Mouse (Mus musculus): ENCODE data around the gene Clasp1. TPM values are rescaled to one million over a fixed set of nuclear protein-coding genes. Genes with fewer than 3 reads are reported as not detected.

Gene Clasp1
- total and polyA plus RNA-seq, 3 experiments = 32.0 to 53.2 (median 42.2) TPM

GRCm38 (mm10) chr1:118392246-118392645 lies 3.4 kb downstream of the Clasp1 start:
- DNase-seq (ENCODE audit: extremely low read depth) = no peak
- H3K4me3 ChIP-seq (replicated peaks in 1 of 3; ENCODE audit: low read depth in 2 of 3, low read length in 2 of 3, poor library complexity in 1 of 3) = no peak overlapping the region
- in situ Hi-C loops (cut with MboI; ENCODE audit: low pct_ligation_motif_present, low pct_unique_long_range_greater_than_20kb, low sequenced_read_pairs) = loop anchor here (5.0 kb wide), 1 partner anchor 70 kb away; no protein-coding TSS in a partner anchor
- no peak overlapping the region for H3K9ac ChIP-seq (ENCODE audit: insufficient read depth, low read depth)
- no peak overlapping the region for H3K27ac ChIP-seq (ENCODE audit: insufficient read depth, low read depth)
- no peaks in the 10 kb centered on the region for H3K27me3 ChIP-seq (replicated peaks)
- peaks cover 74% of the 10 kb centered on the region for H3K79me2 ChIP-seq (replicated peaks; ENCODE audit: control insufficient read depth, extremely low read depth, insufficient read depth, poor library complexity, severe bottlenecking)
- peaks cover 8 to 45% of the 10 kb centered on the region in 2 experiments for H3K36me3 ChIP-seq (replicated peaks in 1 of 2; ENCODE audit: control insufficient read depth in 1 of 2, insufficient read depth in 1 of 2, low read length in 1 of 2)
- H3K4me1 ChIP-seq (ENCODE audit: control insufficient read depth in 1 of 2, insufficient read depth in 2 of 2) = peaks cover 10 to 46% of the 10 kb centered on the region in 2 experiments
- H3K4me2 ChIP-seq (ENCODE audit: insufficient read depth, low read depth, poor library complexity, severe bottlenecking) = no peak overlapping the region
- no peak for TF ChIP-seq POLR2A (IDR thresholded peaks at IDR 0.05; ENCODE audit: low read depth, low read length)
- TF ChIP-seq SMC3 (IDR thresholded peaks at IDR 0.05; ENCODE audit: low read depth, low read length) = no peak
- TF ChIP-seq CHD2 (IDR thresholded peaks at IDR 0.05; ENCODE audit: low read length) = no peak
- no peak for TF ChIP-seq CTCF (conservative IDR thresholded peaks at IDR 0.05 in 1 of 2, IDR thresholded peaks at IDR 0.05 in 1 of 2; ENCODE audit: low read depth in 2 of 2, low read length in 2 of 2)
- no peak for TF ChIP-seq JUN (IDR thresholded peaks at IDR 0.05; ENCODE audit: insufficient read depth, low read depth, low read length)
- TF ChIP-seq POLR2AphosphoS2 (IDR thresholded peaks at IDR 0.05; ENCODE audit: low read depth, low read length) = no peak
- no peak for TF ChIP-seq MEF2A (IDR thresholded peaks at IDR 0.05; ENCODE audit: borderline replicate concordance, low read depth, low read length)
- TF ChIP-seq E2F4 (IDR thresholded peaks at IDR 0.05; ENCODE audit: insufficient replicate concordance, low read depth, low read length) = no peak
- no peak for TF ChIP-seq MYC (IDR thresholded peaks at IDR 0.05; ENCODE audit: low read depth, low read length)
- no peak for TF ChIP-seq EP300 (IDR thresholded peaks at IDR 0.05; ENCODE audit: low read length)
- TF ChIP-seq ZC3H11A (IDR thresholded peaks at IDR 0.05; ENCODE audit: low read depth, low read length) = no peak
- no peak for TF ChIP-seq TBP (conservative IDR thresholded peaks at IDR 0.05; ENCODE audit: low read depth, low read length)
- no peak for TF ChIP-seq MXI1 (IDR thresholded peaks at IDR 0.05; ENCODE audit: low read depth, low read length)
- no peak for TF ChIP-seq PAX5 (IDR thresholded peaks at IDR 0.05; ENCODE audit: low read length)
- no peak for TF ChIP-seq ELF1 (IDR thresholded peaks at IDR 0.05; ENCODE audit: low read depth, low read length)
- TF ChIP-seq JUND (conservative IDR thresholded peaks at IDR 0.05; ENCODE audit: low read depth, low read length) = no peak
- no peak for TF ChIP-seq CHD1 (IDR thresholded peaks at IDR 0.05; ENCODE audit: low read depth, low read length)
- no peak for TF ChIP-seq USF1 (IDR thresholded peaks at IDR 0.05; ENCODE audit: low read depth, low read length)
- H3K9me3 ChIP-seq (replicated peaks; ENCODE audit: low read length) = no peaks in the 10 kb centered on the region
- dilution Hi-C loops (cut with MboI; ENCODE audit: extremely low pct_ligation_motif_present, extremely low pct_unique_long_range_greater_than_20kb, low sequenced_read_pairs) = no loop called here

- DNase-seq (ENCODE audit: extremely low read depth) = no peak
- H3K9ac ChIP-seq (ENCODE audit: insufficient read depth, low read depth) = no peak overlapping the region
- dilution Hi-C loops (cut with MboI; ENCODE audit: extremely low pct_ligation_motif_present, extremely low pct_unique_long_range_greater_than_20kb, low sequenced_read_pairs) = no loop called here
- in situ Hi-C loops (cut with MboI; ENCODE audit: low pct_ligation_motif_present, low pct_unique_long_range_greater_than_20kb, low sequenced_read_pairs) = loop anchor here (5.0 kb wide), 1 partner anchor 68 kb away; no protein-coding TSS in a partner anchor
- H3K9me3 ChIP-seq (replicated peaks; ENCODE audit: low read length) = no peaks in the 10 kb centered on the region
- TF ChIP-seq ZC3H11A (IDR thresholded peaks at IDR 0.05; ENCODE audit: low read depth, low read length) (no peak), USF1 (IDR thresholded peaks at IDR 0.05; ENCODE audit: low read depth, low read length) (no peak), IRF4 (IDR thresholded peaks at IDR 0.05; ENCODE audit: low read depth, low read length) (no peak)
- H3K27me3 ChIP-seq (replicated peaks) = no peaks in the 10 kb centered on the region
- H3K4me2 ChIP-seq (ENCODE audit: insufficient read depth, low read depth, poor library complexity, severe bottlenecking) = no peak overlapping the region
- H3K4me3 ChIP-seq (replicated peaks in 1 of 3; ENCODE audit: low read depth in 2 of 3, low read length in 2 of 3, poor library complexity in 1 of 3) = no peak overlapping the region
- peaks cover 83% of the 10 kb centered on the region for H3K79me2 ChIP-seq (replicated peaks; ENCODE audit: control insufficient read depth, extremely low read depth, insufficient read depth, poor library complexity, severe bottlenecking)
- no peak overlapping the region for H3K27ac ChIP-seq (ENCODE audit: insufficient read depth, low read depth)
- peaks cover 8 to 47% of the 10 kb centered on the region in 2 experiments for H3K36me3 ChIP-seq (replicated peaks in 1 of 2; ENCODE audit: control insufficient read depth in 1 of 2, insufficient read depth in 1 of 2, low read length in 1 of 2)
- H3K4me1 ChIP-seq (ENCODE audit: control insufficient read depth in 1 of 2, insufficient read depth in 2 of 2) = peaks cover 10 to 54% of the 10 kb centered on the region in 2 experiments
Observed at GRCm38 (mm10) chr1:118393916-118394315, 5.1 kb downstream of the Clasp1 start.
